Mouse (Mus musculus) CH12.LX (cell line): ENCODE measurements at regions not wholly inside any gene's neighbourhood (a gene's known extent, or its start where the extent isn't known, plus 50 kb on each side); places are given as distances from the start of the nearest gene placed in this dataset.

Experiments used
- DNase-seq: peaks from one replicate; pipeline ENCODE4 v3.0.0-alpha.2; 2013; ENCODE audit errors: extremely low read depth
- H3K27ac ChIP-seq: 2 replicates; pipeline ENCODE4 v1.5.1; 2012; ENCODE audit warnings: low read depth, mild to moderate bottlenecking, control low read depth, moderate library complexity; ENCODE audit not compliant: insufficient read depth
- H3K27me3 ChIP-seq: replicated peaks from 2 replicates; pipeline ENCODE3; 2012; ENCODE audit warnings: inconsistent platforms
- H3K36me3 ChIP-seq, 2 experiments: replicated peaks in 1 of 2; 2 replicates each; pipeline versions ENCODE3 to v1.6.1; 2012; ENCODE audit warnings: inconsistent platforms in 1 of 2, low read length in 1 of 2, mild to moderate bottlenecking in 1 of 2, mixed read lengths in 1 of 2, moderate library complexity in 1 of 2; ENCODE audit not compliant: control insufficient read depth in 1 of 2, insufficient read depth in 1 of 2
- H3K4me1 ChIP-seq, 2 experiments: 2 replicates each; pipeline ENCODE4 v1.6.1; 2012; ENCODE audit warnings: inconsistent platforms in 1 of 2, moderate library complexity in 1 of 2; ENCODE audit not compliant: insufficient read depth in 2 of 2, control insufficient read depth in 1 of 2
- H3K4me2 ChIP-seq: 2 replicates; pipeline ENCODE4 v1.6.1; 2012; ENCODE audit warnings: low read depth, mild to moderate bottlenecking, control low read depth; ENCODE audit not compliant: poor library complexity, insufficient read depth, severe bottlenecking
- H3K4me3 ChIP-seq, 3 experiments: fragments of 150-350 bp in 1 of 3; sonication (generic) in 1 of 3; replicated peaks in 1 of 3; 2 replicates each; pipeline versions ENCODE3 to v1.5.1; 2011 to 2012; ENCODE audit warnings: low read depth in 2 of 3, low read length in 2 of 3, mild to moderate bottlenecking in 2 of 3, moderate library complexity in 2 of 3, control low read depth in 1 of 3, improper control_type of control experiment in 1 of 3, inconsistent platforms in 1 of 3, mixed read lengths in 1 of 3; ENCODE audit not compliant: poor library complexity in 1 of 3
- H3K79me2 ChIP-seq: replicated peaks from 2 replicates; pipeline ENCODE4 v1.6.1; 2012; ENCODE audit warnings: mild to moderate bottlenecking, moderate library complexity; ENCODE audit not compliant: control insufficient read depth, poor library complexity, insufficient read depth, severe bottlenecking; ENCODE audit errors: extremely low read depth
- H3K9ac ChIP-seq: 2 replicates; pipeline ENCODE4 v1.6.1; 2012; ENCODE audit warnings: low read depth, mild to moderate bottlenecking, control low read depth, moderate library complexity; ENCODE audit not compliant: insufficient read depth
- H3K9me3 ChIP-seq: replicated peaks from 2 replicates; pipeline ENCODE3; 2012; ENCODE audit warnings: low read length, inconsistent platforms, mixed read lengths
- BHLHE40 ChIP-seq: IDR thresholded peaks from 2 replicates; pipeline ENCODE4 v1.6.1; 2011; ENCODE audit warnings: mild to moderate bottlenecking, low read depth, low read length, improper control_type of control experiment
- CHD2 ChIP-seq: IDR thresholded peaks from 2 replicates; pipeline ENCODE4 v1.6.1; 2011; ENCODE audit warnings: low read length, improper control_type of control experiment
- CTCF ChIP-seq, 2 experiments: IDR thresholded peaks in 1 of 2; conservative IDR thresholded peaks in 1 of 2; 2 replicates each; pipeline ENCODE4 v1.5.1; 2011 to 2012; ENCODE audit warnings: low read depth in 2 of 2, low read length in 2 of 2, improper control_type of control experiment in 1 of 2, inconsistent platforms in 1 of 2, mild to moderate bottlenecking in 1 of 2, moderate library complexity in 1 of 2
- EP300 ChIP-seq: IDR thresholded peaks from 2 replicates; pipeline ENCODE4 v1.6.1; 2011; ENCODE audit warnings: low read length, improper control_type of control experiment
- ETS1 ChIP-seq: conservative IDR thresholded peaks from 2 replicates; pipeline ENCODE4 v1.6.1; 2012; ENCODE audit warnings: low read depth, mild to moderate bottlenecking, inconsistent platforms, low read length, improper control_type of control experiment, moderate library complexity
- JUN ChIP-seq: IDR thresholded peaks from 2 replicates; pipeline ENCODE4 v1.6.1; 2011; ENCODE audit warnings: low read depth, mild to moderate bottlenecking, low read length, improper control_type of control experiment, moderate library complexity; ENCODE audit not compliant: insufficient read depth
- KAT2A ChIP-seq: IDR thresholded peaks from 2 replicates; pipeline ENCODE4 v1.6.1; 2012; ENCODE audit warnings: low read length, improper control_type of control experiment, inconsistent platforms; ENCODE audit not compliant: insufficient replicate concordance
- MAFK ChIP-seq: IDR thresholded peaks from 2 replicates; pipeline ENCODE4 v1.6.1; 2011; ENCODE audit warnings: low read length, improper control_type of control experiment; ENCODE audit not compliant: insufficient replicate concordance
- MAZ ChIP-seq: IDR thresholded peaks from 2 replicates; pipeline ENCODE4 v1.6.1; 2012; ENCODE audit warnings: low read depth, mild to moderate bottlenecking, inconsistent platforms, low read length, improper control_type of control experiment, moderate library complexity
- NELFE ChIP-seq: IDR thresholded peaks from 2 replicates; pipeline ENCODE4 v1.6.1; 2011; ENCODE audit warnings: low read depth, low read length, improper control_type of control experiment
- NRF1 ChIP-seq: IDR thresholded peaks from 2 replicates; pipeline ENCODE4 v1.6.1; 2014; ENCODE audit warnings: low read depth, mild to moderate bottlenecking, inconsistent platforms, low read length, improper control_type of control experiment, moderate library complexity
- POLR2AphosphoS2 ChIP-seq: IDR thresholded peaks from 2 replicates; pipeline ENCODE4 v1.6.1; 2011; ENCODE audit warnings: low read depth, low read length, improper control_type of control experiment
- RAD21 ChIP-seq: IDR thresholded peaks from 2 replicates; pipeline ENCODE4 v1.6.1; 2011; ENCODE audit warnings: low read depth, mild to moderate bottlenecking, low read length, improper control_type of control experiment, moderate library complexity
- SMC3 ChIP-seq: IDR thresholded peaks from 2 replicates; pipeline ENCODE4 v1.6.1; 2011; ENCODE audit warnings: low read depth, low read length, improper control_type of control experiment
- USF1 ChIP-seq: IDR thresholded peaks from 2 replicates; pipeline ENCODE4 v1.6.1; 2014; ENCODE audit warnings: low read depth, mild to moderate bottlenecking, inconsistent platforms, low read length, improper control_type of control experiment
- dilution Hi-C: fragments of 300-500 bp; cut with MboI; formaldehyde crosslinking; loops from 2 replicates; pipeline ENCODE4 v1.14.3; 2020; ENCODE audit warnings: low sequenced_read_pairs; ENCODE audit not compliant: extremely low pct_unique_long_range_greater_than_20kb, extremely low pct_ligation_motif_present
- in situ Hi-C: fragments of 300-500 bp; cut with MboI; formaldehyde crosslinking; loops from 3 replicates; pipeline ENCODE4 v1.14.3; 2019; ENCODE audit warnings: low sequenced_read_pairs, low pct_ligation_motif_present, low pct_unique_long_range_greater_than_20kb, mixed read lengths

GRCm38 (mm10) chr19:26999596-26999995 is 113.9 kb downstream of the Gm815 start:
- Histone ChIP-seq H3K79me2 (no peaks in the 10 kb centered on the region), H3K9me3 (no peaks in the 10 kb centered on the region), H3K9ac (no peak overlapping the region), H3K36me3 (no peaks in the 10 kb centered on the region), H3K27me3 (no peaks in the 10 kb centered on the region), H3K4me3 (no peak overlapping the region), H3K4me1 (no peaks in the 10 kb centered on the region), H3K27ac (no peak overlapping the region), H3K4me2 (no peak overlapping the region)
- dilution Hi-C loops, result no loop called here
- in situ Hi-C loops, result no loop called here
- DNase-seq, result no peak
- TF ChIP-seq KAT2A, result no peak
- no peak for TF ChIP-seq EP300
- no peak for TF ChIP-seq CTCF (conservative IDR thresholded peaks at IDR 0.05 in 1 of 2, IDR thresholded peaks at IDR 0.05 in 1 of 2; ENCODE audit: low read depth in 2 of 2, low read length in 2 of 2)
- TF ChIP-seq NRF1, result no peak
- no peak for TF ChIP-seq NELFE
- no peak for TF ChIP-seq USF1
- no peak for TF ChIP-seq ETS1
- TF ChIP-seq JUN, result no peak
- TF ChIP-seq MAFK, result no peak
- TF ChIP-seq SMC3, result no peak
- no peak for TF ChIP-seq RAD21
- TF ChIP-seq CHD2, result no peak
- TF ChIP-seq POLR2AphosphoS2, result no peak
- no peak for TF ChIP-seq MAZ

- Histone ChIP-seq H3K79me2 (no peaks in the 10 kb centered on the region), H3K36me3 (no peaks in the 10 kb centered on the region), H3K4me1 (no peaks in the 10 kb centered on the region), H3K27me3 (no peaks in the 10 kb centered on the region), H3K9ac (no peak overlapping the region), H3K27ac (no peak overlapping the region), H3K9me3 (no peaks in the 10 kb centered on the region), H3K4me3 (no peak overlapping the region), H3K4me2 (no peak overlapping the region)
- DNase-seq, result no peak
- no peak for TF ChIP-seq MAZ
- dilution Hi-C loops (no loop called here), in situ Hi-C loops (no loop called here)
Measured at GRCm38 (mm10) chr19:27021930-27022329, 136.2 kb downstream of the Gm815 start.

DNA sequence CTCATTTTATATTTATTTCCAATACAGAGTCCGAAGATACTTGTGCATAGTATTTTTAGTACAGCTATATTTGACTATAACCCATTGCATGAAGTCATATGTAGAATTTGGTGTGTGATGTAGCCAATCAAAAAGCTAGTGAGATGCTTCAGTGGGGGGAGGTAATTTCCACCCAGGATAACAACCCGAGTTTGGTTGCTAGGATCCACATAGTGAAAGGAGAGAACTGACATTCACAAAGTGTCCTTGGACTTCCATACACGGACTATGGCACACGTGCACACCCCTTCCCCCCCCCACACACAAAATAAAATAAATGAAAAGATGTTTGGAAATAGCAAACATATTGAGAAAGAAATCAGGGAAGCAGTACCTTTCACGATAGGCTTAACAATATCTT is 137.2 kb downstream of the Gm815 start:
- in situ Hi-C loops, result no loop called here
- Histone ChIP-seq H3K4me1 (no peaks in the 10 kb centered on the region), H3K27me3 (no peaks in the 10 kb centered on the region), H3K27ac (no peak overlapping the region), H3K9ac (no peak overlapping the region), H3K36me3 (no peaks in the 10 kb centered on the region), H3K9me3 (no peaks in the 10 kb centered on the region), H3K79me2 (no peaks in the 10 kb centered on the region), H3K4me2 (no peak overlapping the region)
- no peak for DNase-seq
- dilution Hi-C loops, result no loop called here
- TF ChIP-seq BHLHE40, result no peak
- TF ChIP-seq, all 38 proteins: peak for 0
- H3K4me3 ChIP-seq, result no peak overlapping the region
